Mouse (Mus musculus): Measurements from ENCODE around the gene Foxl1. TPM values are rescaled to one million over a fixed set of nuclear protein-coding genes. Genes with fewer than 3 reads are reported as not detected.

Foxl1 gene
- polyA plus RNA-seq, 1 experiment from 2014 or later: 3.3 TPM

- no peak overlapping the region for H3K9ac ChIP-seq (ENCODE audit: low read length)
- peaks cover 48% of the 10 kb centered on the region for H3K27me3 ChIP-seq (ENCODE audit: control insufficient read depth, insufficient read depth, low read depth, low read length)
- no peaks in the 10 kb centered on the region for H3K9me3 ChIP-seq (ENCODE audit: control insufficient read depth, low read length)
- peaks cover 13% of the 10 kb centered on the region for H3K4me1 ChIP-seq (replicated peaks; ENCODE audit: control insufficient read depth, insufficient read depth, low read length)
- no peak overlapping the region for H3K4me3 ChIP-seq (ENCODE audit: low read length)
- no peak overlapping the region for H3K4me2 ChIP-seq (ENCODE audit: low read depth, low read length)
- WGBS: 1% methylated on average over 20 of the region's 21 CpGs
- H3K27ac ChIP-seq (ENCODE audit: low read length): no peak overlapping the region
- H3K36me3 ChIP-seq (ENCODE audit: control insufficient read depth, insufficient read depth, low read length): no peaks in the 10 kb centered on the region
- ATAC-seq (ENCODE audit: low read depth): peak; percentile 47; the same call in 1 of the 2 replicates
Measured at GRCm38 (mm10) chr8:121113261-121113660, 14.5 kb upstream of the Foxl1 start.

GRCm38 (mm10) chr8:121115136-121115535 lies 12.6 kb upstream of the Foxl1 start:
- Histone ChIP-seq H3K27me3 (ENCODE audit: control insufficient read depth, insufficient read depth, low read depth, low read length) (peaks cover 66% of the 10 kb centered on the region), H3K9ac (ENCODE audit: low read length) (no peak overlapping the region), H3K9me3 (ENCODE audit: control insufficient read depth, low read length) (no peaks in the 10 kb centered on the region), H3K4me3 (ENCODE audit: low read length) (no peak overlapping the region), H3K4me2 (ENCODE audit: low read depth, low read length) (no peak overlapping the region), H3K27ac (ENCODE audit: low read length) (no peak overlapping the region), H3K4me1 (replicated peaks; ENCODE audit: control insufficient read depth, insufficient read depth, low read length) (peaks cover 13% of the 10 kb centered on the region), H3K36me3 (ENCODE audit: control insufficient read depth, insufficient read depth, low read length) (no peaks in the 10 kb centered on the region)
- WGBS: 3% methylated on average over 25 of the region's 25 CpGs
- no peak for ATAC-seq (ENCODE audit: low read depth)

- Histone ChIP-seq H3K4me2 (ENCODE audit: low read depth, low read length) (peak within 1 kb of the TSS; percentile 95), H3K9ac (ENCODE audit: low read length) (peak within 1 kb of the TSS; percentile 65), H3K27ac (ENCODE audit: low read length) (peak within 1 kb of the TSS; percentile 45; the same call in 1 of the 2 replicates), H3K4me3 (ENCODE audit: low read length) (peak within 1 kb of the TSS; percentile 61), H3K9me3 (ENCODE audit: control insufficient read depth, low read length) (no peaks in the 10 kb centered on the region), H3K36me3 (ENCODE audit: control insufficient read depth, insufficient read depth, low read length) (no peaks in the 10 kb centered on the region), H3K4me1 (replicated peaks; ENCODE audit: control insufficient read depth, insufficient read depth, low read length) (peaks cover 13% of the 10 kb centered on the region), H3K27me3 (ENCODE audit: control insufficient read depth, insufficient read depth, low read depth, low read length) (peaks cover 74% of the 10 kb centered on the region)
- WGBS: under 1% methylated on average over 25 of the region's 25 CpGs
- ATAC-seq (ENCODE audit: low read depth): peak; percentile 81
Measured at GRCm38 (mm10) chr8:121115948-121116347, 11.8 kb upstream of the Foxl1 start, which contains the start of gene Foxc2. Foxc2 (plus strand) TSS chr8:121116171.

- peak overlapping the region; percentile 65 for H3K9ac ChIP-seq (ENCODE audit: low read length)
- H3K36me3 ChIP-seq (ENCODE audit: control insufficient read depth, insufficient read depth, low read length): no peaks in the 10 kb centered on the region
- no peaks in the 10 kb centered on the region for H3K9me3 ChIP-seq (ENCODE audit: control insufficient read depth, low read length)
- H3K4me2 ChIP-seq (ENCODE audit: low read depth, low read length): peak overlapping the region; percentile 95
- peaks cover 78% of the 10 kb centered on the region for H3K27me3 ChIP-seq (ENCODE audit: control insufficient read depth, insufficient read depth, low read depth, low read length)
- H3K27ac ChIP-seq (ENCODE audit: low read length): no peak overlapping the region; the same call in 1 of the 2 replicates
- peak overlapping the region; percentile 61 for H3K4me3 ChIP-seq (ENCODE audit: low read length)
- peaks cover 13% of the 10 kb centered on the region for H3K4me1 ChIP-seq (replicated peaks; ENCODE audit: control insufficient read depth, insufficient read depth, low read length)
- under 1% methylated on average over 54 of the region's 55 CpGs for WGBS
- peak; percentile 59 for ATAC-seq (ENCODE audit: low read depth)
Measured at GRCm38 (mm10) chr8:121116591-121117185, 11.1 kb upstream of the Foxl1 start.

- Histone ChIP-seq H3K27ac (ENCODE audit: low read length) (no peak overlapping the region), H3K9me3 (ENCODE audit: control insufficient read depth, low read length) (no peaks in the 10 kb centered on the region), H3K4me2 (ENCODE audit: low read depth, low read length) (peak overlapping the region; percentile 95), H3K9ac (ENCODE audit: low read length) (peak overlapping the region; percentile 25; the same call in 1 of the 2 replicates), H3K4me1 (replicated peaks; ENCODE audit: control insufficient read depth, insufficient read depth, low read length) (peaks cover 13% of the 10 kb centered on the region), H3K27me3 (ENCODE audit: control insufficient read depth, insufficient read depth, low read depth, low read length) (peaks cover 83% of the 10 kb centered on the region), H3K4me3 (ENCODE audit: low read length) (peak overlapping the region; percentile 61), H3K36me3 (ENCODE audit: control insufficient read depth, insufficient read depth, low read length) (no peaks in the 10 kb centered on the region)
- ATAC-seq (ENCODE audit: low read depth): no peak
- WGBS: 0% methylated on average over 43 of the region's 62 CpGs
Measured at GRCm38 (mm10) chr8:121117186-121117651, 10.5 kb upstream of the Foxl1 start.

- 1% methylated on average over 28 of the region's 28 CpGs for WGBS
- peaks cover 90% of the 10 kb centered on the region for H3K27me3 ChIP-seq (ENCODE audit: control insufficient read depth, insufficient read depth, low read depth, low read length)
Measured at GRCm38 (mm10) chr8:121117906-121118305, 9.8 kb upstream of the Foxl1 start.

GRCm38 (mm10) chr8:121118634-121119420 lies 8.9 kb upstream of the Foxl1 start:
- Histone ChIP-seq H3K4me2 (ENCODE audit: low read depth, low read length) (no peak overlapping the region), H3K4me3 (ENCODE audit: low read length) (peak overlapping the region; percentile 61), H3K27ac (ENCODE audit: low read length) (no peak overlapping the region), H3K4me1 (replicated peaks; ENCODE audit: control insufficient read depth, insufficient read depth, low read length) (peaks cover 13% of the 10 kb centered on the region), H3K27me3 (ENCODE audit: control insufficient read depth, insufficient read depth, low read depth, low read length) (peaks cover 94% of the 10 kb centered on the region), H3K9ac (ENCODE audit: low read length) (no peak overlapping the region), H3K36me3 (ENCODE audit: control insufficient read depth, insufficient read depth, low read length) (no peaks in the 10 kb centered on the region), H3K9me3 (ENCODE audit: control insufficient read depth, low read length) (no peaks in the 10 kb centered on the region)
- 16% methylated on average over 18 of the region's 18 CpGs for WGBS
- no peak for ATAC-seq (ENCODE audit: low read depth)

More at GRCm38 (mm10) chr8:121117906-121118305, 9.8 kb upstream of the Foxl1 start:
- no peak for ATAC-seq (ENCODE audit: low read depth)
- H3K36me3 ChIP-seq (ENCODE audit: control insufficient read depth, insufficient read depth, low read length): no peaks in the 10 kb centered on the region
- peak overlapping the region; percentile 95; the same call in 1 of the 2 replicates for H3K4me2 ChIP-seq (ENCODE audit: low read depth, low read length)
- no peak overlapping the region for H3K27ac ChIP-seq (ENCODE audit: low read length)
- H3K4me1 ChIP-seq (replicated peaks; ENCODE audit: control insufficient read depth, insufficient read depth, low read length): peaks cover 13% of the 10 kb centered on the region
- H3K9me3 ChIP-seq (ENCODE audit: control insufficient read depth, low read length): no peaks in the 10 kb centered on the region
- H3K9ac ChIP-seq (ENCODE audit: low read length): 0 out of 2 replicates have a peak overlapping the region, but pooled peaks have one; percentile 6
- H3K4me3 ChIP-seq (ENCODE audit: low read length): peak overlapping the region; percentile 61

GRCm38 (mm10) chr8:121119635-121120455 lies 7.9 kb upstream of the Foxl1 start:
- H3K4me1 ChIP-seq (replicated peaks; ENCODE audit: control insufficient read depth, insufficient read depth, low read length): peaks cover 13% of the 10 kb centered on the region
- 32% methylated on average over 12 of the region's 12 CpGs for WGBS
- no peak overlapping the region for H3K27ac ChIP-seq (ENCODE audit: low read length)

More at GRCm38 (mm10) chr8:121119635-121120455, 7.9 kb upstream of the Foxl1 start:
- ATAC-seq (ENCODE audit: low read depth): no peak
- Histone ChIP-seq H3K36me3 (ENCODE audit: control insufficient read depth, insufficient read depth, low read length) (no peaks in the 10 kb centered on the region), H3K4me3 (ENCODE audit: low read length) (peak overlapping the region; percentile 19), H3K4me2 (ENCODE audit: low read depth, low read length) (no peak overlapping the region), H3K9me3 (ENCODE audit: control insufficient read depth, low read length) (no peaks in the 10 kb centered on the region), H3K27me3 (ENCODE audit: control insufficient read depth, insufficient read depth, low read depth, low read length) (peaks cover 93% of the 10 kb centered on the region), H3K9ac (ENCODE audit: low read length) (no peak overlapping the region)
